Mouse (Mus musculus) gastrocnemius, postnatal 4 days (tissue): Measurements from ENCODE around the gene Plxnb2. TPM values are rescaled to one million over a fixed set of nuclear protein-coding genes. Genes with fewer than 3 reads are reported as not detected.

Source experiments
- DNase-seq, 2 experiments: peaks; one replicate each; pipeline ENCODE4 v3.0.0; 2021 to 2022; ENCODE audit warnings: low spot score in 2 of 2, mixed read lengths in 2 of 2
- total RNA-seq, 2 experiments: library from RNA; stranded (reverse); gene quantifications; 2 replicates each; pipeline ENCODE4 v1.2.3; 2021

Gene Plxnb2
- total RNA-seq, 2 experiments from 2014 or later, result 81.0 to 84.7 TPM

DNA sequence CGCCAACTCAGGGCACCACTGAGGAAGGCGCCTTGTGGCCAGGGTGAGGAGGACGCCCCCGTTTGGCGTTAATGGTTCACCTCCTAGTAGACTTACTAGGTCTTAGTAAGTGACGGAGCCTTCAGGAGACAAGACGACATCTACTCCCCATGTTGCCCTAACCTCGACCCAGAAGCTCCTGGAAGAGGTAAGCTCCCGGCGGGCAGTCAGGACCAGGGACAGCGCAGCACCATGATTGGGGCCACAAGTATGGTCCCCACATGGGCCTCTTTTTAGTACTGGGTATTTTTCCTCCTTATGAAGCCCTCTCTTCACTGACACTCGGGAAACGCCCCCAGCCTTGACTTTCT lies 30.6 kb downstream of the Plxnb2 start:
- DNase-seq, result no peak

DNA sequence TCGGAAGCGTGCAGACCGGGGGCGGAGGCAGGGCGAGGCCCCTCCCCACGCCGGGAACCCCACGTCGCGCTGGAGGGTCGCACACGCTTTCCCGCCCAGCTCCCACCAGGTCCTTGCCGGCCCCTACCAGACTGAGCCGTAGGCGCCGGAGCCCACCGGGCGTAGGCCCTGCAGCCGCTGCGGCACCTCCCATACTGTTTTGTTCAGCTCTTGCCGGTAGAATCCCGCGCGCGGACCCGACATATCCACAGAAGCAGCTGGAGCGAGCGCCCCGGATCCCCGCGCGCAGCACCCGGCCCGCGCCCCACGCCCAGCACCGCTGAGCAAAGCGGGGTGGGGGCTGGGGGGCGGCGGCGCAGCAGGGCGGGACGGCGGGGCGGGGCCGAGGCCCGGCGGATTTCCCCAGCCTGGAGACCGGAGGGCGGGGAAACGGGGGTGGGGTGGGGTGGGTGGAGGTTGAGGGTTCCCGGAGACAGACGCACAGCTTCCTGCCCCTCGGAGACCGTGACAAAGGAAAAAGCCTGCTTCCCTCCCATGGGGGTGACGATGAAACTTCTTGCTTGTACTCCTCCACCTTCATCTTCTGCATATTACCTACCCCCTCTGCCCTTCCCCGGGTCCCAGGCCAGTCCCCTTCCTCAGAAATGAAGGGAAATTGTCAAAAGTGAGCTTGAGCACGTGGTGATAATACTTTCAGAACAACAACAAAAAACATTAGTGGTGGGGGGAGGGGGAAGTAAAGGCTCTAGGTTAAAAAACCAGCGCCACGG lies 31.1 kb downstream of the Plxnb2 start, which contains the start of gene Mapk11:
Gene Mapk11 (minus strand): TSS at position 358 of the 770 bp plus-strand sequence.
- no peak for DNase-seq

DNA sequence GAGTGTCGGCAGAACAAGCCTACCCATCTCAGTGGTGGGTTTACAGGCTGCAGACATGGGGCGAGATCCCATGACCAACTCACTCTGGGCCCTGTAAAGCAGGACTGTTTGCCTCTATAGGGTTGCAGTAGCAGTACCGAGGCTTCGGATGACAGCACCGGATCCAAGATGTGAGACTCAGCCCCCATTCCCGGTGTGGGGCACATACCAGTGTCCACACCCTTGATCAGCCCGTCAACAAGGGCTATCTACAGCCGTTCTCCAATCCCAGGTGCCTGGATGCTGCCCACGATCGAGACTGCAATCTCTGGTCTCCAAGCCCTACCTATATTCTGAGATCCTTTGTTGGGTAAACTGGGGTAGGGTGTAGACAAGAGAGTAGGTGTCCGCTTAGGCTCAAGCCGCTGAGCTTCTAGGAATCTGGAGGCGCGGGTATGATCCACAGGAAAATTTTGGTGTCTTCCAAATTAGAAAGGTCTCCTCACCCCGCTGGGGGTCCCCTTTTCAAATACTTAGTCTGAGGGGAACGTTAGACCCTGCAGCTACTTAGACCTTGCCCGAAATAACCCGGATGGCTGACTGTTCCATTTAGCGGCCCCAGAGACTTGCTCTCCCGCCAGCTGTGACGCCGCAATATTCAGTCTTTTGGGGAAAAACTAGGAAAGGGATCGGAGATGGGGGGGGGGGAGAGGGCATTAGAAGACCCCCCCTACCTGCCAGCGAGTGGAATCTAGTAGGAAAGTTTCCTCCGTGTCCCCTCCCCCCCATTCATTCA lies 31.9 kb downstream of the Plxnb2 start:
- no peak for DNase-seq

DNA sequence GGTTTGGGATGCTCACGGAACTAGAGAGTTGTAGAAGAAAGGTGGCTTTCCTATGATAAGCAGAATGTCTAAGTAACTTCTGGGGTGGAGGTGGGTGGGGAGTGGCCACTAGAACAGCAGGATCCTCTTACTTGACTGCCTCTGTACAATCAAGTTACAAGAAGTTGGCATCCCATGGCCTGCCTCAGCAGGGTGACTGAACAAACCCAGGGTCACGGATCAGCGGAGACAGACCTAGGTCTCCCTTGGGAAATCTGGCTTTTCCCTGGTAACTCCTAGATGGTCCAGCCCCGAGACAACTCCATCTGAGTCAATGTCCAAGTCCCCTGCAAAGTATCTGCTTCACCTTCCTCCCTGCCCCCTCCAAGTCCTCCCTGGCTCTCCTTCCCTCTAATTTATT lies 32.7 kb downstream of the Plxnb2 start:
- DNase-seq, result no peak

DNA sequence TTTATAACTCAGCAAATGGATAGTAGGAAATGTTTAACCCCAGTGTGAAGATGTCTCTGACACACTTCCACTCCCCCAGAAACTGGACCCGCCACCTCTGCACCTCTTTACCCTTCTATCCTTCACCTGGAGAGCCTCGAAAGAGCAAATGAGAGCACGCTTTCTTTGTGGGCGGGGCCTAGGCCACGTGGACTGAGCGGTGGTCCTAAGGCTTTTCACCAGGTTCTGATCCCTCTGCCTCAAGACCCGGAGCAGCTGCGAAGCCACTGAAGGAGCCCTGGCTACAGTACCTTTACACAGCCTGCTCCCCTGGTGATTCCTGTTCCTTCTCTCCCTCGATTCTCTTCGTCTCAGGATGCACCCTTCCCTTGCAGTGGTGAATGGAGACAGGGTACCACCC lies 33.1 kb downstream of the Plxnb2 start:
- no peak for DNase-seq

DNA sequence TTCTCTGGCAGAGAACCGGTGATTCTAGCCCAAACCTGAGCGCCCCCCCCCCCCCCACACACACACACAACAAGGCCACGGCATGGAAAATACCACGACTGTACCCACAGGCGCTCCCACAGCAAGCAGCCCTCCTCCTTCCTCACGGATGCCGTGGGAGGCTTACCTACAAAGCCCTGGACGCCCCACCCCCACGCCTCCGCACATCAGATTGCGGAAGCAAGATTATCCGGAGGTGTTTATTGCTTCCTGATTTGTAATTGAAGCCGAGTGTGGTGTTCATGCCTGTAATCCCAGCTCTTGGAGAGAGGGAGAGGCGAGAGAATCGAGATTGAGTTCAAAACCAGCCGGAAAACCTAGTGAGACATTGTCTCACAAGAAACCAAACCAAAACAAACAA lies 33.6 kb downstream of the Plxnb2 start:
- no peak for DNase-seq

DNA sequence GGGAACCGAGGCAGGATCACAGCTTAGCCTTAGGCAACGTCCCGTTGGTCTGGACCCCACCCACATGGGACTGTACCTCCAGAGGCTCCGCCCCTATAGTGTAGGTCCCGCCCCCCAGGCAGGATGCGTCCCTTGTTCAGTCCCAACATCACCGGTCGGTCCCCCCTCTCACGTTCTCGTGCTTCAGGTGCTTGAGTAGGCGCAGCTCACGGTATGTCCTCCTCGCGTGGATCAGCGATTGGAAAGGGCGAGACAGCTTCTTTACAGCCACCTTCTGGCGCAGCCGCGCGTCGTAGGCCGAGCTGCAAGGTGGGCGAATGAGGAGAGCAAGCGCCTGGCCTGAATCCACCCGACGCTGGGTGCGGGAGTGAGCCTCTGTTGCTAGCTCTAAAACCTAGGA lies 34.1 kb downstream of the Plxnb2 start:
- no peak for DNase-seq

DNA sequence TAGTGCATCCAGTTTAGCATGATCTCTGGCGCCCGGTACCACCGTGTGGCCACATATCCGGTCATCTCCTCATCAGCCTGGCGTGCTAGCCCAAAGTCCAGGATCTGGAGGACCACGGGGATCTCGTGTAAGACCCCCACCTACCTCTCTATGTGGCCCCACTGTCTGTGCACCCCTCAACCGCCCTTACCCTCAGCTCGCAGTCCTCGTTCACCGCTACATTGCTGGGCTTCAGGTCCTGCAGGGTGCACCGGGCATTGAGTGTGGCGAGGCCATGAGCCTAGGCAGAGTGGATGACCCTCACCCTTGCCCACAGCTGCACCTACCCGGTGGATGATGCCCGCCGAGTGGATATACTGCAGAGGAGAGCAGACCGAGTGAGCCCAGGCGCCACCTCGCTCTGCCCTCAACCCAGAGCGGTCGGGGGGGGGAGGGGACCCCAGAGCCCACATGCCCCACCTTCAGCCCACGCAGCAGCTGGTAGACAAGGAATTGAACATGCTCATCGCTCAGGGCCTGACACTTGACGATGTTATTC lies 34.7 kb downstream of the Plxnb2 start:
- no peak for DNase-seq

DNA sequence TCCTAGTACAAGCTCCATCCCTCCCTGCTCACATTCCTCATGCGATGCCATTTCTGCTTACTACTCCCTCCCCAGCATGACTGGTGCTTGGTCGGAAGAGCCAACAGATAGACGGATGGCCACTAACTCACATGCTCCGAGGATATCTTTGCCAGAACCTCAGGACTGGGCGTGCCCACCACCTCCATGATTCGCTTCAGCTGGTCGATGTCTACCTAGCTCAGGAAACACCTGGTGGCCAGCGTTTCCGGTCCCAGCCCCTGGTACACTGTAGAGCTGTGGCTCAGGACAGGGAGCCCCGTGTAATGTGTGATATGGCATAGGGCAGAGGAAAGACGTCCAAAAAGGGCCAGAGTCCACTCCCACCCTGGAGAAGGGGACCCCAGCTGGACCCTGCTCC lies 35.6 kb downstream of the Plxnb2 start:
- DNase-seq, result no peak

DNA sequence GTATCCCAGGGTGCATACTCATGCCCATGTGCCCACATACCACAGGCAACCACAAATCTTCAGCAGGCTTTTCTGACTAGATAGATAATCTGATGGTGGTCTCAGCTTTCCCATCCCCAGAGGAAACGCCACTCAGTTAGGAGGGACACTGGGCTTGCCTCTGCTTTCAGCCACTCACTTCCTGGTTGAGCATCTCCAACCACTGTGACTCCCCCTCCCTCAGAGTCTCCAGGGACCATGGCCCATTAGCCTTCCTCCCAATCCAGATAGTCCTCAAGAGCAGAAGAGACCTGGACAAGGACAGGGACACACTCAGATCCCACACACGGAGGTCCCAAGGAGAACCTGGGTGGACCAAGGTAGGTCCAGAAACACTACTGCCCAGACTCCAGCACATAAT lies 37.5 kb downstream of the Plxnb2 start:
- DNase-seq, result no peak

DNA sequence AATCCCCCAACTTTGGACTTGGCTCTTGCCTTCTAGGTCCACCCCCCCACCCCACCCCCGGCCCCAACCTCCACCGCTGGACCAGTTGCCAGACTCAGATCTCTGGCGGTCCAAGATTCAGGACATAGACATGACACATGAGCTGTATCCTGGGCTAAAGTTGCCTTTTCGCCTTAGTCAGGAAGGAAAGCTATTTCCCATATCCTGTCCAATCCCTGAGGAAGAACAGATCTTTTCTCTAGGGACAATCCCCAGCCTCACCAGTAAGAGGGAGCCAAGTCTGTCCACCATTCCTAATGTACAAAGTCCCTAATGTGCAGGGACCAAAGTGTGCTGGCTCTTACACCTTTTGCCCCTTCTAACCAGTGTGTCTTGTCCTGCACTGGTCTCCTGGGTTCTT lies 38.7 kb downstream of the Plxnb2 start:
- DNase-seq, result no peak

DNA sequence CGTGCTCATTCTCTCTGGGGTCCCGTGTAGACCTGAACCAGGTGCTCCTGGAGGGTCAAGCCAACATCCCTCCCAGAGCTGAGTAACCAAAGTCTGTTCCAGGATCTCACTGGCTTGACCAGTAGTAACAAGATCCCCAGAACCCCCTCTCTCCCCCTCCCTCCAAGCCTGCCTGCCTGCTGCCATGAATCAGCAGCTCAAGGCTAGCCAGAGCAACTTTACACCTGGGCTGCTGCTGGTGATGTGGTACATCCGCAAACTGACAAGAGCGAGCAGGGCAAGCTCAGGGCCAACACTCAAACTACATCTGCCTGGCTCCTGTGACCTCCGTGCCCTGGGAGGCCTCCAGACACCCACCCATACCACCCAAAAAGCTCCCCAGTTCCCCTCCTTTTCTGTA lies 39.1 kb downstream of the Plxnb2 start:
- DNase-seq, result no peak

DNA sequence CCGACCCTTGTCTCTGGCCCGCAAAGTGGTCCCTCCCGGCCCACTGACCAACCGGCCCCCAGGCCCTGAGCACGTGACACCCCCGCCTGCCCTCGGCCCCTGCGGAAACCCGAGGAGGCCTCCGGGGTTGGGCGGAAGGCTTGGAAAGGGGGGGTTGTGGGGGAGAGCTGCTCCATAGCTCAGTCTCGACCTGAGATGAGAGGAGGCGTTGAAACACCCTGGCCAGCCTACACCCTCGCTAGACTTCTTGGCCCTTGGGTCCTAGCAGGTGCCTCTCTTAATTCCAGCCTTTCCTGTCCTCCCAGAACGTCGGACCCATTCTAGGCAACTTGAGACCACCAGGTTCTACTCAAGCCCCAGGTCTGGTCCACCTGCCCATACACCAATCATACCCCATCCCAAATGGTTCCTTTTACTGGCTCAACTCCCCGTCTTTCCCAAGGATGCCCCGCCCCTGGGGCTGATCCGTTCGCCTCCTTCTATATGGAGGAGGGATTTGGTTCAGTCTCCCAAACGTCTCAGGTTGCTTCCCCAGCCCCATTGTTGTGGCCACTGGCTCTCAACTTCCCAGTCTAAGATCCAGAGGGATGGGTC lies 39.8 kb downstream of the Plxnb2 start, which contains the start of gene Mapk12:
Gene Mapk12 (minus strand): TSS at position 45 of the 594 bp plus-strand sequence.
- DNase-seq, result peak in 1 of 2 experiments; percentile 62

DNA sequence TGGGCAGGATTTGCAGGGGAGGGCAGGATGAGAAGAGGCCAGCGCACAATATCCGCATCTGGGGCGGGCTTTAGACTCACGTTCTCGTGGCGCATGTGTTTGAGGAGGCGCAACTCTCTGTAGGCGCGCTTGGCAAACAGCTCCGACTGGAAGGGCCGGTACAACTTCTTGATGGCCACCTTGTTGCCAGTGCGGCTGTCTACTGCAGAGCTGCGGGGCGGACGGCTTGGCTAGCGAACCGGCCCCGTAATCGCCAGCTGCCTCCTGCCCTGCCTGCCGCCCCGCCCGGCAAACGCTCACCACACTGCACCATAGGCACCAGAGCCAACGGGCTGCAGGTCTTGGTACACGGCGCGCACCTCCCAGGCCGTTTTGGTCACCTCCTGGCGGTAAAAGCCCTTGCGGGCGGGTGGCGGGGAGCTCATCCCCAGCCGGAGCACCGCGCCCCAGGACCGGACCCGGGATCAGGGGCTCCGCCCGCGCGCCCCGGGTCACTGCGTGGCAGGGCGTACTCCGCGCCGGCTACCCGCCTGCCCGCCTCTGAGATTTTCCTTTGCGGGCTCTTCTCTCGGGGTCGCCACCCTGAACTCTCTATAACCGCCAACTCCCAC lies 40.4 kb downstream of the Plxnb2 start:
- peak in 1 of 2 experiments; percentile 57 for DNase-seq

DNA sequence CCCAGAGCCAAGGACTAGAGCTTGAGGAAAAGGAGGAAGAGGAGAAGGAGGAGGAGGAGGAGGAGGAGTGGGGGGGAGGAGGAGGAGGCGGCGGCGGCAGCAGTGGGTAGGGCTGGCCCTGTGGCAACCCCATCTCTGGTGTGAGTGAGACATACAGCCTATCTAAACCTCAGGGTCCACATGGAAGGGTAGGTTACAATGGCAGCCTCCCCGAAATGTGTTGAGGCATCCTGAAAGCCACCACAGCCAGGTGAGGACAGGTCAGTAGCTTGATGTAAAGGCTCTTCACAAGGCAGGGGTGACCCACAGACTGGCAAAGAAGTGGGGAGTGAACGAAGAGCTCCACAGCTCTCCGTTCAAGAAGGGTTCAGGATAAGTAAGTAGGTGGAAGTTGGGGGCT lies 42.1 kb downstream of the Plxnb2 start:
- DNase-seq, result no peak

DNA sequence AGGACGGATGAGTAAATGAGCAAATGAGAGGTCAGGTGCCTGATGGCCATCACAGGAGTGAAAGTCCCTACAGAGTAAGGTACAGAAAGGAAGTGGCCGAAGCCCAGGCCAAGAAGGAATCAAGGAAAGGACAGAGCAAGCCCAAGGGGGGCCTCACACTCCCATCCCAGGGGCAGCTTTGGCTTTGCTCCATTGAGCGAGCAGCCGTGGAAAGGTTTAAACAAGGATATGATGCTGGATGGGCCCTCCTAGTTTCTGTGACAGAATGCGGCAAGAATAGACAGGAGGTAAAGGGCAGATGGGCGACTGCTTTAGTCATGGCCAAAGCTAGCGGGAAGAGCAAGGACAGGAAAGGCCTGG lies 42.6 kb downstream of the Plxnb2 start:
- DNase-seq, result no peak

DNA sequence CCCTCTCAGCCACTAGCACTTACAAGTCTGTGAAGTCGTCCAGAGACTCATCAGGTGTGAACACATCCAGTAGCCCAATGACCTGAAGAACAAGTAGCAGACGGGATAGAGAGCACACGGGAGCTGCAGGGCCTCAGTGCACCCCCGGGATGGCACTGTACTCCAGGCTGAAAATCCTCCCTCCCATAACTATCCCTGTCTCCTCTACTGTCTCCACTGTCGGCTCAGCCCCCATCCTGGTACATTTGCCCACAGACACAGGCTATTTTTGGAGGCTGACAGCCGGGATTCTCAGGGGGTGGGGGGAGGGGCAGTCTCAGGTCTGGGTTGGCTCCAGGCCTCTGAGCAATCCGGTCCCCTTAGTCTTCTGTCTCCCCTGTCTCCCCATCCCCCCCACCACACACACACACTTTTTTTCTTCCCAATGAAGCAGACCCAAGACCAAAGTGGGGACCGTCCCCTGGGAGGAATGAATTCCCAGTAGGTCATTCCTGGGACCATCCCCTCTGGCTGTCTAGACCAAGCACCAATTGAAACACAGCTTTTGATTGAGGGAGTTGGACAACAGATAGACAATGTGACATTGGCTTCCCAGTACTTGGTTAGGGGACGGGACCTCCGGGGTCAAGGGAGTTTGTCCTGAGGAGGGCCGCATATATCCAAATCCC lies 43.1 kb downstream of the Plxnb2 start:
- no peak for DNase-seq

DNA sequence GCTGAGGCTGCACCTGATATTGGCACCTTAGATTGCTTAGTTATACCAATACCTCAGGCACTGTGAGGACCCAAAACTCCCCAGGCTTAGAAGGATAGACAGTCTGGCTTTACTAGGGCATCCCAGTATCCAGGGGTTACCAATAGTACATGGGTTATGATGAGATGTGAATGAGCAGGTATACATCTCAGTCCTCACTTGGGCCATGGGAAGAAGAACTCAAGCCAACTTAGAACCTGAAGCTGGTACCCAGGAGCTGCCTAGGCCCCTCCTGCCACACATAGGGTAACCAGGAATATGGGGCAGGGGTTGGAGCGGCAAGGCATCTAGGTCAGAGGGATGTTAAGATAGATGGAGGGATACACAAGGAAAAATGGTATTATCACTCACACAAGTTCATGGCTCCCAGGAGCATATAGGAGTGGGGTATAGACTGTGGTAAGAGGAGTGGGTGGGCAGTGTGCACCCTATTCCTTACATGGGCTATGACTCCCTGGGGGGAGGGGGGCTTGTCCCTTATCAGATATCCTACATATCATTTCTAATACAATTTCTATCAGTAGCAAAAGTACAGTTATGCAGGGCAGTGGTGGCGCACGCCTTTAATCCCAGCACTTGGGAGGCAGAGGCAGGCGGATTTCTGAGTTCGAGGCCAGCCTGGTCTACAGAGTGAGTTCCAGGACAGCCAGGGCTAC lies 44.0 kb downstream of the Plxnb2 start:
- DNase-seq, result no peak

DNA sequence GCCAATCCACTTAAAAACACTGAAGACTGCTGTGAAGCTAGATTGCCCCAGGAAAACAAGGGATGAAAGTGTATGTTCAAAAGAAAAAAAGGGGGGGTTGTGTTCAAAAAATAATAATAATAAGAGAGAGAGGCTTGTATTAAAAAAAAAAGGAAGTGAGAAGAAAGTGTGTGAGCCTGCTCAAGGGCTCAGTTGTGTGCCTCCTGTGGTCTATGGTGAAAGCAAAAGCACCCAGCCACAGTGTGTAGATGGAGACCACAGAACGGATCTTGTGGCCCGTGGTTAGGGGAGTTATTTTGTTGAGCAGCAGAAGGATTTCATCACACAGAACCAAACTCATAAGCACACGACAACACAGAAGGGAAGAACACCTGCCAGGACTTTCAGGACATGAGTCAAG lies 49.3 kb downstream of the Plxnb2 start:
- no peak for DNase-seq

DNA sequence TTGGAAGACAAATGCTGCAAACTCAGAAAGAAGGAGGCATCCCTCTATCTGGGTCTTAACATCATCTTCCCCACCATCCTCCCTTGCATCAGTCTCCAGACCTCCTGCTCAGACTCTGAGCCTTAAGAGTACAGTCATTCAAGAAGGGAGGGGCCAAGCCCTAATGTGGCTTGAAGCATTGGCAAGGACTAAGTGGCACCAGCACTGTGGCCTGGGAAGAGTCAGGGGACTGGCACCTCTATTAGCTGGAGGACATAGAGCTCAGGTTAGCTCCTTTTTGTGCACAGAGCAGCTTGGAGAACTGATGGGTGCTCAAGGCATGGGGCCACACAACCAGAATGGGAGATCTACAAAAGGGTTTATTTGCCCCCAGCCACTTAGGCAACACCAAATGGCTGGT lies 50.3 kb downstream of the Plxnb2 start:
- DNase-seq, result no peak
